Mouse (Mus musculus) hindbrain, embryonic 13.5 days (tissue): ENCODE results near the gene Hoxa6. TPM values are rescaled to one million over a fixed set of nuclear protein-coding genes. Genes with fewer than 3 reads are reported as not detected.

Experiments used
- ATAC-seq: fragments of 200-750 bp; cut with Nextera tagmentation; 2 replicates; pipeline ENCODE4 v1.8.0; 2017; ENCODE audit warnings: moderate TSS enrichment; ENCODE audit not compliant: low FRiP score
- H3K27ac ChIP-seq: fragments of 300-500 bp; sonication (generic); 2 replicates; pipeline ENCODE4 v1.5.1; 2015; ENCODE audit warnings: inconsistent platforms, mild to moderate bottlenecking, moderate library complexity
- H3K27me3 ChIP-seq: fragments of 300-500 bp; sonication (generic); 2 replicates; pipeline ENCODE4 v1.6.1; 2015; ENCODE audit warnings: mild to moderate bottlenecking, inconsistent platforms
- H3K36me3 ChIP-seq: fragments of 300-500 bp; sonication (generic); 2 replicates; pipeline ENCODE4 v1.6.1; 2015; ENCODE audit warnings: mild to moderate bottlenecking, inconsistent platforms
- H3K4me1 ChIP-seq: fragments of 300-500 bp; sonication (generic); replicated peaks from 2 replicates; pipeline ENCODE4 v1.6.1; 2015; ENCODE audit warnings: inconsistent platforms
- H3K4me2 ChIP-seq: fragments of 300-500 bp; sonication (generic); 2 replicates; pipeline ENCODE4 v1.6.1; 2015; ENCODE audit warnings: inconsistent platforms, mild to moderate bottlenecking, moderate library complexity
- H3K4me3 ChIP-seq: fragments of 300-500 bp; sonication (generic); 2 replicates; pipeline ENCODE4 v1.5.1; 2015; ENCODE audit warnings: mild to moderate bottlenecking, inconsistent platforms
- H3K9ac ChIP-seq: fragments of 300-500 bp; sonication (generic); 2 replicates; pipeline ENCODE4 v1.6.1; 2015; ENCODE audit warnings: mild to moderate bottlenecking, inconsistent platforms
- H3K9me3 ChIP-seq: fragments of 300-500 bp; sonication (generic); 2 replicates; pipeline ENCODE4 v1.6.1; 2016; ENCODE audit warnings: inconsistent platforms
- WGBS: fragments of 180-500 bp; shearing (Covaris S2); methylation state at CpG from one replicate; pipeline ENCODE4 v1.1.7; 2015; 5-methylcytosine and 5-hydroxymethylcytosine counted together
- polyA plus RNA-seq: library from polyadenylated mRNA; unstranded; fragments of >200 nt; fragmentation: Nextera tagmentation; extraction: Ambion mirVana; gene quantifications from 2 replicates; pipeline ENCODE4 v1.2.1, GENCODE M21; 2015

Hoxa6 gene
- polyA plus RNA-seq, 1 experiment from 2014 or later: 28.0 TPM

- peak within 1 kb of the TSS; percentile 49 for H3K4me3 ChIP-seq
- H3K4me2 ChIP-seq: peak within 1 kb of the TSS; percentile 76
- under 1% methylated on average over 46 of the region's 46 CpGs for WGBS
- H3K27me3 ChIP-seq: peaks cover 100% of the 10 kb centered on the region
- ATAC-seq: peak; percentile 40
- peaks cover 18% of the 10 kb centered on the region for H3K4me1 ChIP-seq
- H3K36me3 ChIP-seq: no peaks in the 10 kb centered on the region
- peak within 1 kb of the TSS; percentile 30; the same call in 1 of the 2 replicates for H3K27ac ChIP-seq
- peak within 1 kb of the TSS; percentile 66 for H3K9ac ChIP-seq
- no peaks in the 10 kb centered on the region for H3K9me3 ChIP-seq
Measured at GRCm38 (mm10) chr6:52221337-52221992, 12.9 kb upstream of the Hoxa6 start, which contains the start of gene Hoxa7. Gene Hoxa7, minus strand, starts transcription at chr6:52221854.

- H3K27me3 ChIP-seq: peaks cover 100% of the 10 kb centered on the region
- H3K36me3 ChIP-seq: no peaks in the 10 kb centered on the region
- H3K27ac ChIP-seq: no peak overlapping the region
- H3K4me2 ChIP-seq: peak overlapping the region; percentile 76
- H3K4me1 ChIP-seq: peaks cover 19% of the 10 kb centered on the region
- H3K4me3 ChIP-seq: peak overlapping the region; percentile 49; the same call in 1 of the 2 replicates
- no peaks in the 10 kb centered on the region for H3K9me3 ChIP-seq
- WGBS: 8% methylated on average over 12 of the region's 12 CpGs
- no peak for ATAC-seq
- no peak overlapping the region for H3K9ac ChIP-seq
Measured at GRCm38 (mm10) chr6:52220865-52221310, 12.4 kb upstream of the Hoxa6 start.

- WGBS: 13% methylated on average over 32 of the region's 32 CpGs
- Histone ChIP-seq H3K27me3 (peaks cover 100% of the 10 kb centered on the region), H3K9ac (no peak overlapping the region), H3K4me3 (no peak overlapping the region), H3K36me3 (no peaks in the 10 kb centered on the region), H3K4me1 (peaks cover 21% of the 10 kb centered on the region), H3K4me2 (no peak overlapping the region), H3K9me3 (no peaks in the 10 kb centered on the region), H3K27ac (no peak overlapping the region)
- no peak for ATAC-seq
Measured at GRCm38 (mm10) chr6:52220003-52220864, 11.7 kb upstream of the Hoxa6 start.

GRCm38 (mm10) chr6:52219234-52219942, 10.9 kb upstream of the Hoxa6 start:
- Histone ChIP-seq H3K36me3 (no peaks in the 10 kb centered on the region), H3K9ac (no peak overlapping the region), H3K4me2 (no peak overlapping the region), H3K4me1 (peaks cover 21% of the 10 kb centered on the region), H3K4me3 (no peak overlapping the region), H3K27me3 (peaks cover 100% of the 10 kb centered on the region), H3K27ac (no peak overlapping the region), H3K9me3 (no peaks in the 10 kb centered on the region)
- ATAC-seq: no peak
- WGBS: 20% methylated on average over 9 of the region's 9 CpGs

GRCm38 (mm10) chr6:52218643-52219215, 10.2 kb upstream of the Hoxa6 start:
- no peak for ATAC-seq
- H3K27ac ChIP-seq: no peak overlapping the region
- WGBS: 8% methylated on average over 14 of the region's 14 CpGs
- no peak overlapping the region for H3K4me2 ChIP-seq
- H3K27me3 ChIP-seq: peaks cover 100% of the 10 kb centered on the region
- H3K4me3 ChIP-seq: no peak overlapping the region
- no peak overlapping the region for H3K9ac ChIP-seq
- H3K36me3 ChIP-seq: no peaks in the 10 kb centered on the region
- H3K9me3 ChIP-seq: no peaks in the 10 kb centered on the region
- peaks cover 21% of the 10 kb centered on the region for H3K4me1 ChIP-seq

GRCm38 (mm10) chr6:52217895-52218642, 9.5 kb upstream of the Hoxa6 start:
- Histone ChIP-seq H3K9me3 (no peaks in the 10 kb centered on the region), H3K9ac (no peak overlapping the region), H3K4me1 (peaks cover 22% of the 10 kb centered on the region), H3K4me2 (peak overlapping the region; percentile 44), H3K27ac (no peak overlapping the region; the same call in 1 of the 2 replicates), H3K27me3 (peaks cover 100% of the 10 kb centered on the region), H3K4me3 (peak overlapping the region; percentile 33), H3K36me3 (no peaks in the 10 kb centered on the region)
- 5% methylated on average over 23 of the region's 23 CpGs for WGBS
- no peak for ATAC-seq

GRCm38 (mm10) chr6:52217459-52217768, 8.9 kb upstream of the Hoxa6 start:
- Histone ChIP-seq H3K9ac (no peak overlapping the region), H3K4me2 (peak overlapping the region; percentile 44)

GRCm38 (mm10) chr6:52216691-52217458, 8.4 kb upstream of the Hoxa6 start:
- 2% methylated on average over 60 of the region's 60 CpGs for WGBS
- Histone ChIP-seq H3K9me3 (no peaks in the 10 kb centered on the region), H3K4me1 (peaks cover 33% of the 10 kb centered on the region), H3K27ac (peak overlapping the region; percentile 48; the same call in 1 of the 2 replicates), H3K27me3 (peaks cover 100% of the 10 kb centered on the region), H3K4me3 (peak overlapping the region; percentile 33), H3K4me2 (peak overlapping the region; percentile 44), H3K9ac (peak overlapping the region; percentile 63), H3K36me3 (no peaks in the 10 kb centered on the region)
- no peak for ATAC-seq

More at GRCm38 (mm10) chr6:52217459-52217768, 8.9 kb upstream of the Hoxa6 start:
- peak; percentile 46; the same call in 1 of the 2 replicates for ATAC-seq
- WGBS: under 1% methylated on average over 24 of the region's 25 CpGs
- H3K9me3 ChIP-seq: no peaks in the 10 kb centered on the region
- H3K36me3 ChIP-seq: no peaks in the 10 kb centered on the region
- peak overlapping the region; percentile 33 for H3K4me3 ChIP-seq
- no peak overlapping the region for H3K27ac ChIP-seq
- peaks cover 100% of the 10 kb centered on the region for H3K27me3 ChIP-seq
- H3K4me1 ChIP-seq: peaks cover 28% of the 10 kb centered on the region

- H3K27me3 ChIP-seq: peaks cover 100% of the 10 kb centered on the region
- peak overlapping the region; percentile 42 for H3K27ac ChIP-seq
- H3K9ac ChIP-seq: 0 out of 2 replicates have a peak overlapping the region, but pooled peaks have one; percentile 11
- peaks cover 32% of the 10 kb centered on the region for H3K4me1 ChIP-seq
- ATAC-seq: no peak
- peak overlapping the region; percentile 33 for H3K4me3 ChIP-seq
- H3K4me2 ChIP-seq: peak overlapping the region; percentile 34
- no peaks in the 10 kb centered on the region for H3K36me3 ChIP-seq
- no peaks in the 10 kb centered on the region for H3K9me3 ChIP-seq
- WGBS: 2% methylated on average over 30 of the region's 30 CpGs
Measured at GRCm38 (mm10) chr6:52215771-52216535, 7.4 kb upstream of the Hoxa6 start.

GRCm38 (mm10) chr6:52215070-52215469, 6.5 kb upstream of the Hoxa6 start:
- Histone ChIP-seq H3K27me3 (peaks cover 99% of the 10 kb centered on the region), H3K4me1 (peaks cover 32% of the 10 kb centered on the region), H3K9ac (no peak overlapping the region), H3K9me3 (no peaks in the 10 kb centered on the region), H3K4me3 (no peak overlapping the region), H3K36me3 (no peaks in the 10 kb centered on the region), H3K4me2 (peak overlapping the region; percentile 34; the same call in 1 of the 2 replicates), H3K27ac (no peak overlapping the region)
- WGBS: 14% methylated on average over 3 of the region's 3 CpGs
- no peak for ATAC-seq
